Mouse (Mus musculus): ENCODE results near the gene Rpl7l1.

GRCm38 (mm10) chr17:46775070-46775469 is 7.4 kb downstream of the Rpl7l1 start:
- no peak for TF ChIP-seq CTCF (IDR thresholded peaks at IDR 0.05; ENCODE audit: low read depth)
- no peak for TF ChIP-seq EP300 (IDR thresholded peaks at IDR 0.05; ENCODE audit: low read depth)

Measured in liver, embryonic 14.5 days (tissue).